Mouse (Mus musculus) brain, embryonic 14.5 days (tissue): ENCODE measurements around the gene Serpina3f. TPM values are rescaled to one million over a fixed set of nuclear protein-coding genes. Genes with fewer than 3 reads are reported as not detected.
"Not testable (repeated sequence)": the region's sequence is repeated elsewhere in the genome, so short reads cannot be mapped to it uniquely, and the experiment has no call there.

Experiments
- DNase-seq: peaks from one replicate; pipeline ENCODE4 v3.0.0-alpha.2; 2011; ENCODE audit warnings: low read depth
- CTCF ChIP-seq: fragments of 200-500 bp; IDR thresholded peaks from 2 replicates; pipeline ENCODE4 v1.5.1; 2012; ENCODE audit warnings: inconsistent platforms, mild to moderate bottlenecking, moderate library complexity, borderline replicate concordance; ENCODE audit not compliant: insufficient read depth, insufficient read length; ENCODE audit errors: extremely low read depth
- POLR2A ChIP-seq: fragments of 200-500 bp; IDR thresholded peaks from 2 replicates; pipeline ENCODE4 v1.6.1; 2012; ENCODE audit warnings: mild to moderate bottlenecking, inconsistent platforms, borderline replicate concordance; ENCODE audit not compliant: poor library complexity, insufficient read depth, insufficient read length, severe bottlenecking; ENCODE audit errors: extremely low read depth
- polyA plus RNA-seq: library from polyadenylated mRNA; depleted of rRNA; stranded (reverse); fragments of >200 nt; gene quantifications from 2 replicates; pipeline ENCODE4 v1.2.3, GENCODE M21; 2012

The Serpina3f gene
- polyA plus RNA-seq, 1 experiment, result 0.10 TPM

DNA sequence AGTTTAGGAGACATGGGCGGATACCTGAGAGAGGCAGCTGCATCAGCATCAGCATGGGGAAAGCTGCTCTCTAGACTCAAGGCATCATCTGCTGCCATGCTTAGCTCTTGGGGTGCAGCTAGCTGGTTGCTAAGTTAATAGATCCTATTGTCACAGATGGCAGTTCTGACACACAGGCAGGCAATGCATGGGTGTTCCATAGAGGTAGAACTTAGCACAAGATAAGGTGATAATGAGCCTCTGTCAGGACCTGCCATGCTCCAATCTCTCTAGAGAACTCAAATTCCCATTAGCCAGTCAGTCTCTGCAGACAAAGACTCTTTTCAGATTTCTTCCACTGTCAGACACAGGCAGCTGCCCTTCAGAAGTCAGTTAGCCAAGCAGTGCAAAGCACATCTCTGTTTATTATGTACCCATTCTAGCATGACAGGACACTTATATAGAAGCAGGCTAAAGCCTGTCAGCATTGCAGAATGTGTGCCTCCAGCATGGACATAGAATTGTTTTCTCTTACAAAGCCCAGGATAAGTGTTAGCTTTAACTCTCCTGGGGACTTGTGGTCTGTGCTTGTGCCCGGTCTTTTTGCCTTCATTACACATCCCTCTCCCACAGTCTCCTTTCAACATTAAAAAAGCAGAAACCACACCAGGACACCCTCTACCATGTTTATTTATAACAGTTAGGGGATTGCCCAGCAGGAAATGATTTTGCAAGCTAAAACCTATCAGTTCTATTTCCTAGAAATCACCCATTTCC lies 477 bp upstream of the Serpina3f start:
- TF ChIP-seq CTCF (no peak), POLR2A (no peak)
- DNase-seq, result peak; percentile 42

DNA sequence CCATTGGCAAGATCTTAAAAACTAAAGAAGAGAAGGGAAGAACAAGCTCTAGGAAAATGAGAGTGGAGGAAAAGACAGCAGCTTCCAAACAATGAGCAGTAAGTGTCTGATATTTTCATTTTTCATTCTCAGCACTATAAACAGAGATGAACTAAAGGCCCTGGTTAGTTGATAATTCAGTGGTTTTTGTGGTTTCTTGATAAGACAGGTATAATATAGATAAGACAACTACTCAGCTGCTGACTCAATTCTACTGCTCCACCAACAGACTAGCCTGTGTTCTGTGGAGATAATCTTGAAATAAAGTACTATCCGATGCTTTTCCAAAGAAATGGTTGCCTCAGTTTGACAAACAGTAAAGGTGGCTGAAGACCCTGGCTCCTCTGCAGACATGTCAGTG lies 905 bp downstream of the Serpina3f start:
- no peak for DNase-seq
- TF ChIP-seq CTCF (no peak), POLR2A (no peak)

DNA sequence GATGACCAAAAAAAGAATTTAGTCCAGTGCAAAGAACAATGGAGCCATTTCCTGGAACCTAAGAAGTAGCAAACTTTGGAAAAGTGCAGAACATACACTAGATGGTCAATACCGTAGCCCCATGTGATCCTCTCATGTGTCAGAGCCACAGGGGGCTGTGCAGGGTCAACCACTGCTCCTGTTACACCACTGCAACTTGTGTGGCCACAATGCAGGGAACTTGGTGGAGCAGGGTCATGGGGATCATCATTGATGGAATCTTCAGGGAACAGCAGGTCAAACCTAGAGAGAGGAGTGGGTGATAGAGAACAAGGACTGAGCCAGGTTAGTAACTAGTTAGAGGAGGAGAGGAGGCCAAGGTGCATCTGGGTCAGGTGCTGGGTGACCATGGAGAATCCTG lies 7.3 kb downstream of the Serpina3f start:
- TF ChIP-seq POLR2A, result no peak
- TF ChIP-seq CTCF, result no peak
- DNase-seq, result no peak

DNA sequence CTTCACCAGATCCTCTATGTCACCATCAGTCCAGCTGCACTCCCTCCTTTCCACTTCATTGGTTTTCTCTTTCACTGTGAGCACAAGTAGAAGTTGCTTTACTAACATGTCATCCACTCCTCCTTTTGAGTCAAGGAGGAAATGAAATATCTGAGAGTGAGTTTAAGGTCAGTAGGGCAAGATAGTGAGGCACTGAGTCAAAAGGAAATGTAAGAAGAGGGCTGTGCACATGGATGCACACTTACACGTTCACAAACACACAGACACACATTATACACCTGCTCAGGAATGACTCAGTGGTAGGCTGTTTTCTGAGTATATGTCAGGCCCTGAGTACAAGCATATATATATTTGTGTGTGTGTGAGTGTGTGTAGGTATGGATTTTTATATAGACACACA lies 9.3 kb downstream of the Serpina3f start:
- no peak for TF ChIP-seq CTCF
- TF ChIP-seq POLR2A, result no peak
- DNase-seq, result no peak

DNA sequence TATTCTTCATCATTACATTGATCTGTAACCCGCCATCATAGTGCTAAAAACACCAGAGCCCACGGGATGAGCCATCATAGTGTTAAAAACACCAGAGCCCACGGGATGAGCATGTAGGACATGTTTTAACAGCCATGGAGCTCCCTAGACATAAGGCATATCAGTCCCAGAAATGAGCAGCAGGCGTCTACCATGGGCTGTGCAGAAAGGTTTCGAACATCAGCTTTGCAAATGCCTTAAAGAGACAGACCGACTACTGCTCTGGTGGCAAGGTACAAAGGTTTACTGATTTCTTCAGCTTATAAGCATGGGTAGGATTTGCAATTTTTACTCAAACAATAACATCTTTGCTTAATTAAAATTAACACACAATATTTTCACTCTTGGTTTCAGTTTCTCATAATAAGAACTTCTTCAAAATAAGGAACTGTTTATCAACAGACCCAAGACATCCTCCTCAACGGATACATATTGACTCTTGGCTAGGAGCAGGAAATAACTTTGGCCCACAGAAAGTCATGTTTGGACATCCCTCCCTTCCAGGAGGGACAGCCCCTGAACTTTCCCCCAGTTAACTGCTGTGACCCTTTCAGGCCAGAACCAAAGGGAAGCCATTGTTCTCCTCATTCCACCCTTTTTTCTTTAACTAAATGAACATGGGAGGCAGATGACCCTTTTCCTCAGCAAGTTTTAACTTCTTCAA lies 10.4 kb downstream of the Serpina3f start:
- TF ChIP-seq POLR2A (no peak), CTCF (no peak)
- DNase-seq, result no peak

DNA sequence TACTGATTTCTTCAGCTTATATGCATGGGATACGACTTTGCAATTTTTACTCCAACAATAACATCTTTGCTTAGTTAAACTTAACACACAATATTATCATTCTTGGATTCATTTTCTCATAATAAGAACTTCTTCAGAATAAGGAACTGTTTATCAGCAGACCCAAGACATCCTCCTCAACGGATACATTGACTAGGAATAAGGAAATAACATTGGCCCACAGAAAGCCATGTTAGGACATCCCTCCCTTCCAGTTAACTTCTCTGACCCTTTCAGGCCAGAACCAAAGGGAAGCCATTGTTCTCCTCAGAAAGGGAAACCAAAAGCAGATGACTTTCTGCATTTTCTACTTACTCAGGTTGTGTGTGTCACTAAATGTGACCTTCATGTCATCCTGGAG lies 16.4 kb downstream of the Serpina3f start:
- DNase-seq, result no peak
- TF ChIP-seq POLR2A (no peak), CTCF (no peak)

DNA sequence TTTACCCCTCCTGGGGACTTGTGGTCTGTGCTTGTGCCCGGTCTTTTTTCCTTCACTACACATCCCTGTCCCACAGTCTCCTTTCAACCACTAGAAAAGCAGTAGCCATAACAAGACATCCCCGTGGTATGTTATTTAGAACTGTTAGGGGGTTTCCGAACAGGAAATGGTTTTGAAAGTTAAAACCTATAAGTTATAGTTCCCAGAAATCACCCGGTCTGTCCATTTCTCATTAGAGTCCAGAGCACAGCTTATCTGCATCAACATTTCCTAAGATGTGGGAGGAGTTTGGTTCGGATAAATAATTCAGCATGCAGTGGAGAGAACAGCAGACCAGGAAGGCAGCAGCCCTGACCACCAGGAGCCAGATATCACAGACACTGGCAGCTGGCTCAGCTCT lies 21.6 kb downstream of the Serpina3f start, which contains the start of gene Serpina3g:
Gene Serpina3g (plus strand): TSS at position 331 of the 400 bp plus-strand sequence.
- no peak for TF ChIP-seq CTCF
- no peak for TF ChIP-seq POLR2A

DNA sequence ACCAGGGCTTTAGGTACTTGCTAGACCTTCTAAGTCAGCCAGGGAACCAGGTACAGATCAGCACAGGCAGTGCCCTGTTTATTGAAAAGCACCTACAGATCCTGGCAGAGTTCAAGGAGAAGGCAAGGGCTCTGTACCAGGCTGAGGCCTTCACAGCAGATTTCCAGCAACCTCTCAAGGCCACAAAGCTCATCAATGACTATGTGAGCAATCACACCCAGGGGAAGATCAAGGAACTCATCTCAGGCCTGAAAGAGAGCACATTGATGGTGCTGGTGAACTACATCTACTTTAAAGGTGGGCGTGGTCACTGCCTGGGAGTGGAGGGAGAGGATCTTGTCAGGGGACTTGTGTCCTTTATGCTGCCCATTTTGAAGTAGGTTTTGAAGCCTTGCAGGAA lies 23.7 kb downstream of the Serpina3f start:
- not testable (repeated sequence) for DNase-seq

More for the DNA sequence above, 21.6 kb downstream of the Serpina3f start, which contains the start of gene Serpina3g:
- DNase-seq, result no peak

DNA sequence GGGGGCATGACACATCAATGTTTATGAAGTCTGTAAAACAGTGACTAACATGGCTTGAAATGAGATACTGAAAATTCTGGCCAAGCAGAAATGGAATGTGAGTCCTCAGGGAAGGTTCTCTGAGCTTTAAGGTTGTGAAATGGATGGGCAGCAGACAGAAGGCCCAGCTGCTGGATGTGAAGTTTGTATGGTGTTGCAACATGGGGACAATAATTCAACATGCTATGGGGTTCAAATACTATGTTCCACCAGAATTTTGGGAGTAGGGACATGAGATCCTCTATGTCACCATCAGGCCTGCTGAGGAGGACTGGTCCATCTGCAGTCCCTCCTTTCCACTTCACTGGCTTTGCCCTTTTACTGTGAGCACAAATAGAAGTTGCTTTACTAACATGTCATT lies 29.0 kb downstream of the Serpina3f start:
- TF ChIP-seq POLR2A, result no peak
- TF ChIP-seq CTCF, result no peak
- no peak for DNase-seq

DNA sequence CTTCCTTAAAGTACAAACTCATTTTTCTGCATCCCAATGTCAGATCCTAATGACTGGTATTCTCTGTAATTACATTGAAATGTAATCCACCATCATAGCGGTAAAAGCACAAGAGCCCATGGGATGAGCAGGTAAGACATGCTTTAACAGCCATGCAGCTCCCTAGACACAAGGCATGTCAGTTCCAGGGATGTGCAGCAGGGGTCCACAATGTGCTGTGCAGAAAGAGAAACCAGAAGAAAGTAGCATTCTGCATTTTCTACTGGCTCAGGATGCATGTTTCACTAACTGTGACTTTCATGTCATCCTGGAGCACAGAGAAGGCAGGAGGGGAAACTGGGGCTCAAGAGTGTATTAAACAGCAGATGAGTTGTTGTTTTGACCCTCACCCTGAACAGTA lies 30.7 kb downstream of the Serpina3f start:
- TF ChIP-seq CTCF (peak; percentile 51; the same call in 1 of the 2 replicates), POLR2A (no peak)
- DNase-seq, result peak; percentile 47

DNA sequence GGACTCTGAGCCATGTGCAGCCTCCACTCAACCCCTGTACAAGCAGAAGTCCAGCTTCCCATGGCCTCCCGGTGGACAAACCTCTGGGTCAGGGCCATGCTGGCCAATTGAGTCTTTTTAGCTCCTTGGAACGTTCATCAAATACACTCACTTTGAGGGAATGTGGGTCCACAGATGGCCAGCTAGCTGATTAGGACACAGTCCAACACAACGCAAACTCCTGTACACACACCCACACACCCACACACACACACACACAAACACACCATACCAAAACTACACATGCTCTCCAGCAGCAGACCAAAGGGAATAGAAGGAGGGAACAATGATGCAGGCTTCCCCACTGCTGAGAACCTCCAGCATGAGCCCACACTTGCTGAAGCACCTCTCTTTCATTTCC lies 31.3 kb downstream of the Serpina3f start:
- no peak for DNase-seq
- TF ChIP-seq POLR2A, result no peak
- no peak for TF ChIP-seq CTCF

DNA sequence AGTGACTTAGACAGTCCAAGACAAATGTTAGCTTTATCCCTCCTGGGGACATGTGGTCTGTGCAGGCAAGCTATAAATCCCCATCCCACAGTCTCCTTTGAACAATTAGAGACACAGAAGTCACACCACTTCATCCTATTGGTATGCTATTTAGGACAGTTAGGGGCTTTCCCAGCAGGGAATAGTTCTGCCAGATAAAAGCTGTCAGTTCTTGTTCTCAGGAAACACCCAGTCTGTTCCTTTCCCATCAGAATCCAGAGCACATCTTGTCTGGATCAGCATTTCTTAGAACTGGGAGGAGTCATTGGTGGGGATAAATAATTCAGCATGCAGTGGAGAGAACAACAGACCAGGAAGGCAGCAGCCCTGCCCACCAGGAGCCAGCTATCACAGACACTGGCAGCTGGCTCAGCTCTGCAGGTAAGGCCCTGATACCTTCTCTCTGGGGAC lies 33.2 kb downstream of the Serpina3f start:
- TF ChIP-seq CTCF (no peak), POLR2A (no peak)
- DNase-seq, result peak; percentile 57

DNA sequence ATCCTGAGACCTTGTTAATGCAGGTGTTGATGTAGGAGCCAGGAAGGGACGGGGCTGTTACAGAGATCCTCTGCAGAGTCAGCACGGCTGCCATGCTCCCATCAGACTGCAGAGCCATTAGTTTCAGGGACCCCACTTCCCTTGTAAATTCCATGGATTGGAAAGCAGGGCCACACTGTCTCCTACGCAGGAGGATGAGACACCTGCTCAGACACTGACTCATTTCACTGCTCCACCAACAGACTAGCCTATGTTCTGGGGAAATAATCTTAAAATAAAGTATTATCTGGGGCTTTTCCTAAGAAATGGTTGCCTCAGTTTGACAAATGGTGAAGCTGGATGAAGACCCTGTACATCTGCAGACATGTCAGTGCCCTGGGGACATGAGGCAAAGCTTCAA lies 33.9 kb downstream of the Serpina3f start:
- no peak for TF ChIP-seq POLR2A
- no peak for TF ChIP-seq CTCF
- DNase-seq, result no peak
